Mouse (Mus musculus) liver, adult 2 months (tissue): ENCODE measurements at regions not wholly inside any gene's neighbourhood (a gene's known extent, or its start where the extent isn't known, plus 50 kb on each side); places are given as distances from the start of the nearest gene placed in this dataset.
A peak's percentile ranks its signal among the peaks of the same experiment; 100 is the strongest.

Experiments
- DNase-seq: peaks from one replicate; pipeline ENCODE4 v3.0.0-alpha.2; 2011; ENCODE audit warnings: low read depth, low spot score; ENCODE audit errors: extremely low read depth
- H3K27ac ChIP-seq: fragments of 200-500 bp; replicated peaks from 2 replicates; pipeline ENCODE4 v1.5.1; 2012; ENCODE audit warnings: low read depth, mild to moderate bottlenecking, control low read depth, inconsistent platforms, low read length; ENCODE audit not compliant: insufficient read depth
- H3K27me3 ChIP-seq: fragments of 200-500 bp; 2 replicates; pipeline ENCODE4 v1.6.1; 2012; ENCODE audit warnings: mild to moderate bottlenecking, moderate library complexity, low read length, inconsistent platforms; ENCODE audit not compliant: control insufficient read depth, insufficient read depth
- H3K36me3 ChIP-seq: fragments of 200-500 bp; 2 replicates; pipeline ENCODE4 v1.6.1; 2012; ENCODE audit warnings: low read length, inconsistent platforms; ENCODE audit not compliant: control insufficient read depth, insufficient read depth
- H3K4me1 ChIP-seq: fragments of 200-500 bp; 2 replicates; pipeline ENCODE4 v1.6.1; 2011; ENCODE audit warnings: low read length; ENCODE audit not compliant: control insufficient read depth, insufficient read depth
- H3K4me3 ChIP-seq: fragments of 200-500 bp; 2 replicates; pipeline ENCODE4 v1.5.1; 2011; ENCODE audit warnings: low read depth, mild to moderate bottlenecking, control low read depth, low read length, moderate library complexity; ENCODE audit not compliant: insufficient read depth
- H3K79me2 ChIP-seq: fragments of 200-500 bp; 2 replicates; pipeline ENCODE4 v1.6.1; 2012; ENCODE audit warnings: inconsistent platforms, mild to moderate bottlenecking, low read length, moderate library complexity; ENCODE audit not compliant: control insufficient read depth, insufficient read depth
- H3K9ac ChIP-seq: fragments of 200-500 bp; 2 replicates; pipeline ENCODE4 v1.6.1; 2012; ENCODE audit warnings: low read depth, mild to moderate bottlenecking, control low read depth, inconsistent platforms, low read length
- CTCF ChIP-seq: fragments of 200-500 bp; IDR thresholded peaks from 2 replicates; pipeline ENCODE4 v1.5.1; 2011; ENCODE audit warnings: low read depth, low read length, control low read depth
- POLR2A ChIP-seq: fragments of 200-500 bp; IDR thresholded peaks from 2 replicates; pipeline ENCODE4 v1.6.1; 2011; ENCODE audit warnings: low read length, control low read depth; ENCODE audit not compliant: insufficient read depth; ENCODE audit errors: extremely low read depth
- WGBS: fragments of 180-500 bp; shearing (Covaris S2); methylation state at CpG from one replicate; pipeline ENCODE4 v1.1.7; 2018; 5-methylcytosine and 5-hydroxymethylcytosine counted together

DNA sequence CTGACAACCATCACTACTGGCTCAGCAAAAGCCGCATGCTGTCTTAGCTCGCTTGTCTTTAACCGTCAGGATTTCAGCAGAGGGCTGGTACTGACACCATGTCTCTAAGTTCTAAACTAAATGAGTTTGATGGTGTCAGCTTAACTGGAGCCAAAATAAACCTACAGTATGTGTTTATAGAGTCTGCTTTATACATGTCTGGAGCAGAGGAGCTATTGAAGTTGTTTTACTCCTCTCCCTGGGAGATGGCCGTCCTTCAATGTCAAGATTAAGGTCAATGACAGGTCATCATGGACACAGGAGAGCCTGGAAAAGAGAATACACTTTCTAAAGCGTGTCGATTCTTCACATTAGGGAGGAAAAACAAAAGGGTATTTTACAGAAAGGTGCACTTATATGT is 231.0 kb downstream of the Tfec start:
- Histone ChIP-seq H3K9ac (no peak overlapping the region), H3K27ac (no peak overlapping the region), H3K36me3 (no peaks in the 10 kb centered on the region), H3K4me1 (no peaks in the 10 kb centered on the region), H3K79me2 (no peaks in the 10 kb centered on the region), H3K4me3 (no peak overlapping the region), H3K27me3 (no peaks in the 10 kb centered on the region)
- TF ChIP-seq CTCF, result no peak
- no peak for TF ChIP-seq POLR2A
- 82% methylated on average over 6 of the region's 6 CpGs for WGBS
- DNase-seq, result no peak

DNA sequence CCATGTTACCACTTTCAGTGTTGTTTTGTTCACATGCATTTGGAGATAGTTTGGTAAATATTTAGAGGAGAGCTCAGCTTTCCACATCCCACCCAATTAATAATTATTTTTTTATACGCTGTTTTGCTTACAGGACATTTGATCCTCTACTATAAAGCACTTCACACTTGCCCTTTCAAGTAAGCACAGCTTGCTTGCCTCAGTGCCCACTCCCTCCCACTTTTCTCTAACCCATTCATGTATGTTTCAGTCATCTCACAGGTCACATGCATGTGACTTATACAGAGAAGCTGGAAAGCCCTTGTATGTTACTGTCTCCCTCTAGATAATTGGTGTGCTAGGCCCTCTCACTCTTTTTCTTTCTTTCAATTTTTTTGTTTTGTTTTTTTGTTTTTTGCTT is 252.0 kb downstream of the Tfec start:
- WGBS, result 98% methylated on average over 1 of the region's 1 CpGs
- TF ChIP-seq CTCF (no peak), POLR2A (no peak)
- Histone ChIP-seq H3K27me3 (no peaks in the 10 kb centered on the region), H3K4me1 (no peaks in the 10 kb centered on the region; the same call in 1 of the 2 replicates), H3K4me3 (no peak overlapping the region), H3K36me3 (no peaks in the 10 kb centered on the region), H3K27ac (no peak overlapping the region), H3K9ac (no peak overlapping the region), H3K79me2 (no peaks in the 10 kb centered on the region)
- no peak for DNase-seq

DNA sequence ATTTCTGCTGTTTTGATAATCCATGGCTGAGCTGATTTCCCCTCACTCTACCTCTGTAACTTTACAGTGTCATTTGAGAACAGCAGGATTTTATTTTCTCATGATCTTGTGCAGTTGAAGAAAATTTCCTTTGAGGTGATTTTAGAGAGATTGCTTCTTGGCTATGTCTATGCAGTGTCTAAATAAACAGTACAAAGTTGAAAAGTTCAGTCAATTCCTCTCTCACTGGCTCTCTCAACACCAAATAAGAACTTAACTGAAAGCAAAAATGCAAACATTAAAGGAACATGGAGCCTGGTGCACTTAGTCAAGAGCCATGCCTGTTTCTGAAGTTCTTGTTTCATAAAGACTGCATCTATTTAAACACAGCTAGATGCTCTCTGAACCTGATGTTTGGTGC is 254.7 kb downstream of the Tfec start:
- peak; percentile 60 for DNase-seq
- no peaks in the 10 kb centered on the region for H3K79me2 ChIP-seq
- no peak overlapping the region for H3K4me3 ChIP-seq
- no peak overlapping the region for H3K27ac ChIP-seq
- TF ChIP-seq CTCF (no peak), POLR2A (no peak)
- no peaks in the 10 kb centered on the region for H3K27me3 ChIP-seq
- no peaks in the 10 kb centered on the region; the same call in 1 of the 2 replicates for H3K4me1 ChIP-seq
- H3K9ac ChIP-seq, result no peak overlapping the region
- H3K36me3 ChIP-seq, result no peaks in the 10 kb centered on the region

DNA sequence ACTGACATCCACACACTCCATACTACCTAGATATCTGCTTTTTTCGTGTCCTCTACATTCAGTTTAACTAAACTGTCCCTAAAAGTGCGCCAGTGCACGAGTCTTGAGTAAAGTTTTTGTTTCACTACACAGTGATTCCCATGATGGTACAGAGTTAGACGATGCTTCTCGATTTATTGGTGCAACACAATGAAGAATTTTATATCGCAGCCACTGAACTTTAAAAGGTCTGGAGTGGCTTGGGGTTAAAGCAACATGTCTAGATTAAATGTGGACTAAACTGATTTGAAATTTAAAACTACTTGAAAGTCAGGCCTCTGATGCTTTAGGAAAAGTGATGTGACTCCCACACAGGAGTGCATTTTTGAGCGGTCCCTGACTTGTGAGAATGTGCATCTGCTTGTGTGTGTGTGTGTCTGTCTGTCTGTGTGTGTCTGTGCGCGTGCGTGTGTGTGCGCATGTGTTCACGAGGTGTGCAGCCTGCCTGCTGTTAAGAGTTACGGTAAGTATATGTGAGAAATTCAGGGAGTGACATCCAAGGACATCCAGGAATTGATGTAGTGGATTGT is 261.4 kb downstream of the Tfec start:
- Histone ChIP-seq H3K4me1 (no peaks in the 10 kb centered on the region), H3K9ac (no peak overlapping the region), H3K27me3 (no peaks in the 10 kb centered on the region), H3K79me2 (no peaks in the 10 kb centered on the region), H3K36me3 (no peaks in the 10 kb centered on the region), H3K27ac (no peak overlapping the region), H3K4me3 (no peak overlapping the region)
- no peak for TF ChIP-seq CTCF
- no peak for TF ChIP-seq POLR2A
- no peak for DNase-seq
- WGBS, result 94% methylated on average over 13 of the region's 13 CpGs

DNA sequence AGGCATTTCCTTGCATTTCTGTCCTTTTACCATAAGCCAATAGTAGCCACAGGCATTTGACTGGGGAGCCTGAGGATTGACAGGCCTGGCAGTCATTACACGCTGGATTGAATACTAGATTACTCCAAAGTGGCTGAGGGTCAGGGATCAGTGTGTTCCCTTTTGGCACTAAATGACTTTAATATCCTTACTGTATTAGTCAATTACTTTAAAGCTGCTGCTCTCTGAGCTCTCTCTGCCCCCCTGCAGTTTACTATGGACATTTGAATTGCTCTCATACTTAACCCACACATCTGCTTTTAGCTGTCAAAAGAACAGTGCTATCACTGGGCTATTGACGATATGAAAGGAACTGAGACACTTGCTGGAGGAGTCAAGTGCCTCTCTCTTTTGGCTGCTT is 262.1 kb downstream of the Tfec start:
- H3K79me2 ChIP-seq, result no peaks in the 10 kb centered on the region
- no peak overlapping the region for H3K27ac ChIP-seq
- 80% methylated on average over 2 of the region's 2 CpGs for WGBS
- DNase-seq, result no peak
- no peak overlapping the region for H3K9ac ChIP-seq
- no peaks in the 10 kb centered on the region for H3K4me1 ChIP-seq
- no peaks in the 10 kb centered on the region for H3K36me3 ChIP-seq
- TF ChIP-seq POLR2A (no peak), CTCF (no peak)
- H3K27me3 ChIP-seq, result no peaks in the 10 kb centered on the region
- H3K4me3 ChIP-seq, result no peak overlapping the region

DNA sequence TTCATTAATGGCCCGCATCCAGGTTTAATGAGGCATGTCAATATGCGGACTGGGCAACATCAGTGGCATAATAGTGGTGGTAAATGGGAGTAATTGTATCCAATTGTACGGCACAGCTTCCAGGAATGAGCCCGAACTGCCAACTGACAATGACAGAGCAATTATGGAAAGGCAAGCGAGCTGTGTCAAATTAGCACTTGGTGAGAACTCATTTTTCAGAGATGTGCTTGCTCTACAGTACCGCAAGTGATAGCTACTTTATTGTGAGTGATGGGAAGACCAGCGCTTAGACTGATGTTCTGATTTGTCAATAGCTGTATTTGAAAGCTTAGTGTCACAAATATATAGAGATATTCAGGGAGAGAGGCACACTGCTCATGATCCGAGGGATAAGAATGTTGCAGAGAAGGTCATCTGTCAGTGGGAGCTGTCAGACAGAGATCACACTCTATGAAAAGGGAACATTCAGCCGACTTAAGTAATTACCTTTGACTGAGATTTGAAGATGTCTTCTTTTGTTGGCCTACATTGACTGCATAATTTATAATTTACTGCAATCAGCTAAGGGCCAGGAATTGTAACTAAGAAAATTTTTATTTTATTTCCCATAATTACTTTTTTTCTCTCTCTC is 290.7 kb downstream of the Tfec start:
- 91% methylated on average over 9 of the region's 9 CpGs for WGBS
- TF ChIP-seq CTCF (no peak), POLR2A (no peak)
- Histone ChIP-seq H3K36me3 (no peaks in the 10 kb centered on the region), H3K27ac (no peak overlapping the region), H3K4me3 (no peak overlapping the region), H3K9ac (no peak overlapping the region), H3K4me1 (no peaks in the 10 kb centered on the region), H3K79me2 (no peaks in the 10 kb centered on the region), H3K27me3 (no peaks in the 10 kb centered on the region)
- no peak for DNase-seq
